Mouse (Mus musculus): ENCODE results near the gene Tmem125.
"Not testable (repeated sequence)": the region's sequence is repeated elsewhere in the genome, so short reads cannot be mapped to it uniquely, and the experiment has no call there.

Tmem125 gene

GRCm38 (mm10) chr4:118543592-118544260 is at the start of gene Tmem125:
Tmem125 (minus strand) TSS chr4:118544044.
- no peak for DNase-seq (ENCODE audit: low spot score in 2 of 2)

- no peak for DNase-seq (ENCODE audit: low spot score in 2 of 2)
These were observed 45.9 kb upstream of the Tmem125 start for GRCm38 (mm10) chr4:118589733-118590130.

- DNase-seq (ENCODE audit: low spot score in 2 of 2), result no peak
These were observed 45.3 kb upstream of the Tmem125 start for GRCm38 (mm10) chr4:118589053-118589732.

- no peak for DNase-seq (ENCODE audit: low spot score in 2 of 2)
These were observed 38.8 kb upstream of the Tmem125 start for GRCm38 (mm10) chr4:118582629-118583028.

GRCm38 (mm10) chr4:118581508-118581907 is 37.7 kb upstream of the Tmem125 start:
- DNase-seq (ENCODE audit: low spot score in 2 of 2), result no peak

- DNase-seq (ENCODE audit: low spot score in 2 of 2), result no peak
These were observed 35.5 kb upstream of the Tmem125 start for GRCm38 (mm10) chr4:118579313-118579712.

GRCm38 (mm10) chr4:118576097-118576496 is 32.3 kb upstream of the Tmem125 start:
- peak; percentile 94 to 95 for DNase-seq (ENCODE audit: low spot score in 2 of 2)

- DNase-seq (ENCODE audit: low spot score in 2 of 2), result peak; percentile 27 to 39
These were observed 27.6 kb upstream of the Tmem125 start for GRCm38 (mm10) chr4:118571441-118571840.

GRCm38 (mm10) chr4:118569320-118569719 is 25.5 kb upstream of the Tmem125 start:
- no peak for DNase-seq (ENCODE audit: low spot score in 2 of 2)

GRCm38 (mm10) chr4:118568709-118569108 is 24.9 kb upstream of the Tmem125 start:
- no peak for DNase-seq (ENCODE audit: low spot score in 2 of 2)

GRCm38 (mm10) chr4:118566161-118566676 is 22.4 kb upstream of the Tmem125 start:
- peak in 1 of 2 experiments; percentile 42 for DNase-seq (ENCODE audit: low spot score in 2 of 2)

- DNase-seq (ENCODE audit: low spot score in 2 of 2), result no peak
These were observed 21.1 kb upstream of the Tmem125 start for GRCm38 (mm10) chr4:118564926-118565279.

GRCm38 (mm10) chr4:118564062-118564925 is 20.4 kb upstream of the Tmem125 start:
- DNase-seq (ENCODE audit: low spot score in 2 of 2), result no peak

GRCm38 (mm10) chr4:118553039-118553649 is 9.3 kb upstream of the Tmem125 start:
- DNase-seq (ENCODE audit: low spot score in 2 of 2), result no peak

- not testable (repeated sequence) for DNase-seq (ENCODE audit: low spot score in 2 of 2)
These were observed 4.3 kb upstream of the Tmem125 start for GRCm38 (mm10) chr4:118548130-118548480.

- peak; percentile 50 to 55 for DNase-seq (ENCODE audit: low spot score in 2 of 2)
These were observed 3.7 kb upstream of the Tmem125 start for GRCm38 (mm10) chr4:118547424-118548129.

- DNase-seq (ENCODE audit: low spot score in 2 of 2), result no peak
These were observed 740 bp upstream of the Tmem125 start for GRCm38 (mm10) chr4:118544441-118545127.

GRCm38 (mm10) chr4:118543158-118543530 is 700 bp downstream of the Tmem125 start:
- peak; percentile 11 to 23 for DNase-seq (ENCODE audit: low spot score in 2 of 2)

- no peak for DNase-seq (ENCODE audit: low spot score in 2 of 2)
These were observed 1.2 kb downstream of the Tmem125 start for GRCm38 (mm10) chr4:118542510-118543157.

- no peak for DNase-seq (ENCODE audit: low spot score in 2 of 2)
These were observed 3.9 kb downstream of the Tmem125 start for GRCm38 (mm10) chr4:118539904-118540303.
